Mouse (Mus musculus): ENCODE results near the gene Map4k3. TPM values are rescaled to one million over a fixed set of nuclear protein-coding genes. Genes with fewer than 3 reads are reported as not detected.
A peak's percentile ranks its signal among the peaks of the same experiment; 100 is the strongest.
"Not testable (repeated sequence)": the region's sequence is repeated elsewhere in the genome, so short reads cannot be mapped to it uniquely, and the experiment has no call there.

The Map4k3 gene
- total RNA-seq, 2 experiments from 2014 or later, result 4.0 to 8.6 TPM

- no peak for ATAC-seq (replicated peaks; ENCODE audit: poor library complexity, severe bottlenecking)
These were observed 155.9 kb downstream of the Map4k3 start for GRCm38 (mm10) chr17:80572187-80572935.

- ATAC-seq (replicated peaks; ENCODE audit: poor library complexity, severe bottlenecking), result no peak
These were observed 156.8 kb downstream of the Map4k3 start for GRCm38 (mm10) chr17:80571460-80571859.

GRCm38 (mm10) chr17:80569718-80570117, 158.6 kb downstream of the Map4k3 start:
- not testable (repeated sequence) for ATAC-seq (replicated peaks; ENCODE audit: poor library complexity, severe bottlenecking)

GRCm38 (mm10) chr17:80568842-80569601, 159.3 kb downstream of the Map4k3 start:
- ATAC-seq (replicated peaks; ENCODE audit: poor library complexity, severe bottlenecking), result no peak

- ATAC-seq (replicated peaks; ENCODE audit: poor library complexity, severe bottlenecking), result no peak
These were observed 159.8 kb downstream of the Map4k3 start for GRCm38 (mm10) chr17:80568441-80568840.

GRCm38 (mm10) chr17:80564611-80564924, 163.7 kb downstream of the Map4k3 start:
- peak; percentile 86 for ATAC-seq (replicated peaks; ENCODE audit: poor library complexity, severe bottlenecking)

GRCm38 (mm10) chr17:80563762-80564610, 164.3 kb downstream of the Map4k3 start:
- ATAC-seq (replicated peaks; ENCODE audit: poor library complexity, severe bottlenecking), result peak; percentile 8; the same call in 1 of the 2 replicates

- ATAC-seq (replicated peaks; ENCODE audit: poor library complexity, severe bottlenecking), result no peak
These were observed 165.5 kb downstream of the Map4k3 start for GRCm38 (mm10) chr17:80562792-80563191.

GRCm38 (mm10) chr17:80560669-80561401, 167.4 kb downstream of the Map4k3 start:
- peak; percentile 75 for ATAC-seq (replicated peaks; ENCODE audit: poor library complexity, severe bottlenecking)

- peak; percentile 40 for ATAC-seq (replicated peaks; ENCODE audit: poor library complexity, severe bottlenecking)
These were observed 168.5 kb downstream of the Map4k3 start for GRCm38 (mm10) chr17:80559745-80560144.

GRCm38 (mm10) chr17:80559050-80559449, 169.2 kb downstream of the Map4k3 start:
- ATAC-seq (replicated peaks; ENCODE audit: poor library complexity, severe bottlenecking), result 0 out of 2 replicates have a peak, but pooled peaks have one; percentile 22

- no peak for ATAC-seq (replicated peaks; ENCODE audit: poor library complexity, severe bottlenecking)
These were observed 169.7 kb downstream of the Map4k3 start for GRCm38 (mm10) chr17:80558583-80558982.

GRCm38 (mm10) chr17:80557461-80557860, 170.8 kb downstream of the Map4k3 start:
- ATAC-seq (replicated peaks; ENCODE audit: poor library complexity, severe bottlenecking), result no peak

- ATAC-seq (replicated peaks; ENCODE audit: poor library complexity, severe bottlenecking), result peak; percentile 88
These were observed 174.7 kb downstream of the Map4k3 start for GRCm38 (mm10) chr17:80553318-80554270.

- no peak for ATAC-seq (replicated peaks; ENCODE audit: poor library complexity, severe bottlenecking)
These were observed 175.6 kb downstream of the Map4k3 start for GRCm38 (mm10) chr17:80552653-80553052.

GRCm38 (mm10) chr17:80550981-80551380, 177.3 kb downstream of the Map4k3 start:
- no peak for ATAC-seq (replicated peaks; ENCODE audit: poor library complexity, severe bottlenecking)

- ATAC-seq (replicated peaks; ENCODE audit: poor library complexity, severe bottlenecking), result no peak
These were observed 181.4 kb downstream of the Map4k3 start for GRCm38 (mm10) chr17:80546846-80547245.

GRCm38 (mm10) chr17:80546227-80546626, 182.1 kb downstream of the Map4k3 start:
- no peak for ATAC-seq (replicated peaks; ENCODE audit: poor library complexity, severe bottlenecking)

GRCm38 (mm10) chr17:80543646-80544045, 184.6 kb downstream of the Map4k3 start:
- no peak for ATAC-seq (replicated peaks; ENCODE audit: poor library complexity, severe bottlenecking)

Measured in granulocyte monocyte progenitor cell, adult 5-6 weeks (primary cell).